Mouse (Mus musculus) embryonic fibroblast, embryonic 13.5 days (primary cell): Measurements from ENCODE around the gene Lrrc75b. TPM values are rescaled to one million over a fixed set of nuclear protein-coding genes. Genes with fewer than 3 reads are reported as not detected.

Experiments
- H3K27ac ChIP-seq: 2 replicates; pipeline ENCODE4 v1.5.1; 2012; ENCODE audit warnings: low read length, control low read depth, inconsistent platforms; ENCODE audit not compliant: insufficient read depth
- H3K4me1 ChIP-seq: 2 replicates; pipeline ENCODE4 v1.6.1; 2011; ENCODE audit warnings: low read length; ENCODE audit not compliant: control insufficient read depth, insufficient read depth
- H3K4me3 ChIP-seq: 2 replicates; pipeline ENCODE4 v1.5.1; 2011; ENCODE audit warnings: mild to moderate bottlenecking, control low read depth, low read length; ENCODE audit not compliant: insufficient read depth
- CTCF ChIP-seq: IDR thresholded peaks from 2 replicates; pipeline ENCODE4 v1.5.1; 2011; ENCODE audit warnings: mild to moderate bottlenecking, control low read depth, low read length, moderate library complexity, borderline replicate concordance; ENCODE audit not compliant: insufficient read depth
- POLR2A ChIP-seq: IDR thresholded peaks from 2 replicates; pipeline ENCODE4 v1.6.1; 2011; ENCODE audit warnings: low read depth, mild to moderate bottlenecking, control low read depth, low read length, moderate library complexity
- polyA plus RNA-seq: library from polyadenylated mRNA; stranded (reverse); fragments of >200 nt; gene quantifications from 2 replicates; pipeline ENCODE4 v1.2.4, GENCODE M21; 2011; ENCODE audit warnings: low read depth; ENCODE audit not compliant: missing spikeins, insufficient read length

The Lrrc75b gene
- polyA plus RNA-seq, 1 experiment = 3.2 TPM

DNA sequence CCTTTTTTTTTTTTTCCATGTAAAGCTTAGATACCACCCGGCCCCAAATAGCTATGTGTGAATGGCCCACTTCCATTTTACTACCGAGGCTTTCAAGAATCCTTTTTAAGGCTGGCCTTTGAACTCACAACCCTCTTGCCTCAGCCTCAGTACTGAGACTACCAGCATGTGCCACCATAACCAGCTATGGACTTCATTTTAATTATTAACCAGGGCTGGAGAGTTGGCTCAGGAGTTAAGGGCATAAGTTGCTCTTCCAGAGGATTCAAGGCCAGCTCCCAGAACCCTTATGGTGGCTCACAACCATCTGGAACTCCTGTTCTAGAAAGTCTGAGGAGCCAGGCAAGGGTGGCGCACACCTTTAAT is 55.0 kb downstream of the Lrrc75b start:
- Histone ChIP-seq H3K4me1 (no peaks in the 10 kb centered on the region; the same call in 1 of the 2 replicates), H3K27ac (no peak overlapping the region), H3K4me3 (no peak overlapping the region)
- no peak for TF ChIP-seq POLR2A
- no peak for TF ChIP-seq CTCF

DNA sequence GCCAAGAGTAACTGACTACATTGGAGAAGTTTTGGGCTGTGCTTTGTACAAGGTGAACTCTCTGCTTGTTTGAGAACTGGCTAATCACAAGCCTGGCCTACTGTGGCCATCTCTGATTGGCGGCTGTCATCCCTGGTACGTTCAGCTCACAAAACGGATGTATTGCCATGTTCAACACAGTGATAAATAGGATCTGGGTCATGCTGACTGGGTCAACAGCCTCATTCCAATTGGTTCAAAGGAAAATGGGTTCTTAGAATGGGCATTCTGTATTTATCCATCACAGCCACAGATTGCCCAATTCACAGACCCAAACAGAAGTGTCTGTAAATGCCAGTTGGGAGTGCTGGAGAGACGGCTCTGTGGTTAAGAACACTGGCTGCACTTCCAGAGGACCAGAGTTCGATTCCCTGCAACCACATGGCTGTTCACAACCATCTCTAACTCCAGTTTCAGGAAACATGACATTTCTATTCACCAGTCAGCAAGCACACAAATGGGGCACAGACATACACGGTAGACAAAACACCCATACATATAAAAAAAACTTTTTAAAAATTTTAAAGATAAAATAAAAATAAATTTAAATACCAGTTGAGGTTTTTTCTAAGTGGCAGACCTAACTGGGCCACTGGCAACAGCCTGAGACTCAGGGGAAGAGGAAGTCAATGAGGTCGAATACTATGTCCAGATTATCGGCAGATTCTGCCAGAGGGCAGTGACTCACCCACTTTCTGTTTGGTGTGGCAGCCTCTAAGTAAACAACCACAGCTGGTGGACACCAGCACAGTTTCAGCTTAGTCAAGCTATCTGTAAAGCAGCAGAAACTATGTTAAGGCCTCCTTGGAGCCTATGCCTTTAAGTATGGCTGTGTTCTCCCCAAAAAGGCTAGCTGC is 55.6 kb downstream of the Lrrc75b start:
- H3K27ac ChIP-seq = no peak overlapping the region
- TF ChIP-seq POLR2A (no peak), CTCF (no peak)
- no peak overlapping the region for H3K4me3 ChIP-seq
- no peaks in the 10 kb centered on the region; the same call in 1 of the 2 replicates for H3K4me1 ChIP-seq

DNA sequence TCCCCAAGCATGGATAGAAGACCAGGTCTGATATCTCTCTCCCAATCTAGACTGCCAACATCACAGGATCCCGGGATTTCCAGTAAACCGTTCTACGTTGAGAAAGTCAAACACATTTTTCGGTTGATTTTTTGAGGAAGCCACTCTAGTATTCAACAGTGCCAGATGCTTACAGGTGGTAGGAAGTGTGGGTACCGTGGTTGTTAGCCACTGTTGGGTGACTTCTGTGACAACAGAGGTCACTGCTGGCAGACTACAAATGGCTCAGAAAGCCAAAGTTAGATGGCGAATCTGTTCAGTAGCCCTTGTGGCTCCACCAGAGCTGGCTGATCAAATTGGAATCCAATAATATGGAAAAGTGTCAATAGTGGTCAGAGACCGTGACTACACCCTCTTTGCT is 56.4 kb downstream of the Lrrc75b start:
- H3K4me3 ChIP-seq = no peak overlapping the region
- TF ChIP-seq POLR2A (no peak), CTCF (no peak)
- H3K4me1 ChIP-seq = no peaks in the 10 kb centered on the region; the same call in 1 of the 2 replicates
- H3K27ac ChIP-seq = no peak overlapping the region

DNA sequence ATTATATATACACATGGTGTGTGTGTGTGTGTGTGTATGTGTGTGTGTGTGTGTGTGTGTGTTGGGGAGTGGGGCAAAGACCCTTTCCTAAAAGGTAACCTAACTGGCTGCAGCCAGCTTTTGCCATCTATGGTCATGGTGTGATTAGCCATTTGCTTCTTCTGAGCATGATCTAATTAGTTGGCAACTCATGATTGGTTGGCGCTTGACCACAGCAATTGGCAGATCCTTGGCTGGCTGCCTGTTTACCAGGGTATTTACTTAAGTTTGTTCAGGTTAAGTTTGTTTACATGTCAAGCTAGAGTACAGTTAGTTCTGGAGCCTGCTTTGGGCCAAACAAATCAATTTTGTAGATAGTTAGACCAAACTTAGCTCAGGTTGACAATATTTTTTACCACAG is 58.5 kb downstream of the Lrrc75b start:
- no peaks in the 10 kb centered on the region; the same call in 1 of the 2 replicates for H3K4me1 ChIP-seq
- no peak for TF ChIP-seq POLR2A
- TF ChIP-seq CTCF = no peak
- H3K27ac ChIP-seq = no peak overlapping the region
- H3K4me3 ChIP-seq = no peak overlapping the region

DNA sequence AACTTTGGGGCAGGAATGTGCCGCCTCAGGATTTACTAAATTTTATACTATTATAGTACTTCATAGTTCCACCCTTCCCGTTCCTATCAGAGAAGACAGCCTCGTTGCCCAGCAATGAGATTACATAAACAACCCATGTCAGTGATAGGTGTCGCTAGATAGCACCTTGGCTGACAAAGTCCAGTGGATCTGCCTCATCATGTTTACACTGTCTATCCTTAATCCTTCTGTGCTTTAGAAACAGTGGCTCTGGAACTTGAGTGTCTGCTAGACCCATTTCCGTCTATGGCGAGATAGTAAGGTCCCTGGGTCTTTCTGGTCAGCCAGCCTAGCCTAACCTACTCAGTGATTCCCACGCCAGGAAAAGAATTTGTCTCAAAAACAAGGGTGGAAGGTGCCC is 59.8 kb downstream of the Lrrc75b start:
- Histone ChIP-seq H3K27ac (no peak overlapping the region), H3K4me1 (no peaks in the 10 kb centered on the region; the same call in 1 of the 2 replicates), H3K4me3 (no peak overlapping the region)
- no peak for TF ChIP-seq POLR2A

Other genes starting within 250 kb of the Lrrc75b start
- 0.18 and 1.0 TPM in 2 replicates for gene Adora2a, start 243.5 kb downstream of the Lrrc75b start, polyA plus RNA-seq
- not detected in 2 replicates for gene Upb1, start 159.2 kb downstream of the Lrrc75b start, polyA plus RNA-seq
- 277 and 317 TPM in 2 replicates for gene Snrpd3, start 42.8 kb downstream of the Lrrc75b start, polyA plus RNA-seq
- gene Gucd1, start 42.4 kb downstream of the Lrrc75b start, polyA plus RNA-seq = 16.1 and 18.1 TPM in 2 replicates
- gene Ggt1, start 1.3 kb upstream of the Lrrc75b start, polyA plus RNA-seq = not detected in 2 replicates
- 0.53 and 0.88 TPM in 2 replicates for gene Ggt5, start 29.0 kb upstream of the Lrrc75b start, polyA plus RNA-seq
- gene Susd2, start 83.7 kb upstream of the Lrrc75b start, polyA plus RNA-seq = 0.80 and 1.1 TPM in 2 replicates
- 30.2 and 30.9 TPM in 2 replicates for gene Cabin1, start 204.0 kb upstream of the Lrrc75b start, polyA plus RNA-seq
- 40.5 and 42.1 TPM in 2 replicates for gene Ddt, start 213.1 kb upstream of the Lrrc75b start, polyA plus RNA-seq
- not detected in 2 replicates for gene Gm20441, start 220.6 kb upstream of the Lrrc75b start, polyA plus RNA-seq
- 14.0 and 15.5 TPM in 2 replicates for gene Gstt3, start 221.1 kb upstream of the Lrrc75b start, polyA plus RNA-seq
- gene Gstt1, start 238.3 kb upstream of the Lrrc75b start, polyA plus RNA-seq = 8.0 and 17.2 TPM in 2 replicates